Mouse (Mus musculus) hindbrain, embryonic 14.5 days (tissue): ENCODE results near the gene Pfn1. TPM values are rescaled to one million over a fixed set of nuclear protein-coding genes. Genes with fewer than 3 reads are reported as not detected.

Experiments
- ATAC-seq: fragments of 200-750 bp; cut with Nextera tagmentation; 2 replicates; pipeline ENCODE4 v1.8.0; 2017; ENCODE audit warnings: moderate number of reproducible peaks, mild to moderate bottlenecking, moderate TSS enrichment, moderate library complexity; ENCODE audit not compliant: low FRiP score
- DNase-seq: peaks from one replicate; pipeline ENCODE4 v3.0.0-alpha.2; 2015; ENCODE audit warnings: low spot score
- H3K27ac ChIP-seq: fragments of 300-500 bp; sonication (generic); 2 replicates; pipeline ENCODE4 v1.5.1; 2014; ENCODE audit warnings: mild to moderate bottlenecking, moderate library complexity
- H3K27me3 ChIP-seq: fragments of 300-500 bp; sonication (generic); 2 replicates; pipeline ENCODE4 v1.6.1; 2014; ENCODE audit warnings: mild to moderate bottlenecking, low read length, mixed read lengths; ENCODE audit not compliant: control insufficient read depth, insufficient read depth
- H3K36me3 ChIP-seq: fragments of 300-500 bp; sonication (generic); replicated peaks from 2 replicates; pipeline ENCODE4 v1.6.1; 2014; ENCODE audit not compliant: control insufficient read depth, insufficient read depth
- H3K4me1 ChIP-seq: fragments of 300-500 bp; sonication (generic); replicated peaks from 2 replicates; pipeline ENCODE4 v1.6.1; 2014; ENCODE audit warnings: antibody characterized with exemption, low read length, mixed read lengths; ENCODE audit not compliant: control insufficient read depth, insufficient read depth
- H3K4me2 ChIP-seq: fragments of 300-500 bp; sonication (generic); replicated peaks from 2 replicates; pipeline ENCODE4 v1.6.1; 2014; ENCODE audit warnings: mild to moderate bottlenecking, moderate library complexity
- H3K4me3 ChIP-seq: fragments of 300-500 bp; sonication (generic); replicated peaks from 2 replicates; pipeline ENCODE4 v1.5.1; 2014; ENCODE audit warnings: mild to moderate bottlenecking, low read length
- H3K9ac ChIP-seq: fragments of 300-500 bp; sonication (generic); 2 replicates; pipeline ENCODE4 v1.6.1; 2014
- H3K9me3 ChIP-seq: fragments of 300-500 bp; sonication (generic); 2 replicates; pipeline ENCODE4 v1.6.1; 2016; ENCODE audit warnings: low read length; ENCODE audit not compliant: control insufficient read depth
- WGBS: fragments of 180-500 bp; shearing (Covaris S2); extraction: QIAGEN DNeasy Blood & Tissue Kit; methylation state at CpG from one replicate; pipeline ENCODE4 v1.1.7; 2014; 5-methylcytosine and 5-hydroxymethylcytosine counted together
- polyA plus RNA-seq: library from polyadenylated mRNA; unstranded; fragments of >200 nt; fragmentation: Nextera tagmentation; extraction: Ambion mirVana; gene quantifications from 2 replicates; pipeline ENCODE4 v1.2.1, GENCODE M21; 2014

The Pfn1 gene
- polyA plus RNA-seq, 1 experiment from 2014 or later, result 703 TPM

- DNase-seq, result no peak
- ATAC-seq, result peak; percentile 42; the same call in 1 of the 2 replicates
- Histone ChIP-seq H3K36me3 (peaks cover 45% of the 10 kb centered on the region), H3K9me3 (no peaks in the 10 kb centered on the region), H3K4me3 (peak overlapping the region; percentile 71), H3K4me2 (peak overlapping the region; percentile 81), H3K9ac (peak overlapping the region; percentile 64), H3K27me3 (no peaks in the 10 kb centered on the region), H3K27ac (peak overlapping the region; percentile 98), H3K4me1 (peaks cover 22% of the 10 kb centered on the region)
- WGBS, result 1% methylated on average over 15 of the region's 15 CpGs
Measured at GRCm38 (mm10) chr11:70668335-70668770, 13.9 kb upstream of the Pfn1 start.

- Histone ChIP-seq H3K4me1 (peaks cover 22% of the 10 kb centered on the region), H3K9ac (peak overlapping the region; percentile 64), H3K4me3 (peak overlapping the region; percentile 71), H3K27ac (peak overlapping the region; percentile 98), H3K27me3 (no peaks in the 10 kb centered on the region), H3K4me2 (peak overlapping the region; percentile 81), H3K36me3 (peaks cover 47% of the 10 kb centered on the region), H3K9me3 (no peaks in the 10 kb centered on the region)
- ATAC-seq (no peak), DNase-seq (no peak)
- WGBS, result 83% methylated on average over 14 of the region's 14 CpGs
Measured at GRCm38 (mm10) chr11:70667271-70668150, 13.1 kb upstream of the Pfn1 start.

GRCm38 (mm10) chr11:70666687-70667086 is 12.2 kb upstream of the Pfn1 start:
- H3K36me3 ChIP-seq, result peaks cover 49% of the 10 kb centered on the region
- no peak for ATAC-seq

GRCm38 (mm10) chr11:70664741-70665140 is 10.3 kb upstream of the Pfn1 start:
- 95% methylated on average over 9 of the region's 9 CpGs for WGBS
- no peak overlapping the region for H3K9ac ChIP-seq

More at GRCm38 (mm10) chr11:70666687-70667086, 12.2 kb upstream of the Pfn1 start:
- no peak for DNase-seq
- Histone ChIP-seq H3K4me1 (peaks cover 22% of the 10 kb centered on the region), H3K27ac (no peak overlapping the region), H3K4me2 (no peak overlapping the region), H3K4me3 (no peak overlapping the region), H3K9me3 (no peaks in the 10 kb centered on the region), H3K27me3 (no peaks in the 10 kb centered on the region), H3K9ac (no peak overlapping the region)
- 96% methylated on average over 8 of the region's 8 CpGs for WGBS

GRCm38 (mm10) chr11:70663957-70664356 is 9.5 kb upstream of the Pfn1 start:
- DNase-seq (no peak), ATAC-seq (no peak)
- H3K27me3 ChIP-seq, result no peaks in the 10 kb centered on the region
- 93% methylated on average over 6 of the region's 6 CpGs for WGBS
- peaks cover 7% of the 10 kb centered on the region for H3K4me1 ChIP-seq
- H3K9ac ChIP-seq, result no peak overlapping the region
- no peak overlapping the region for H3K4me3 ChIP-seq
- no peaks in the 10 kb centered on the region for H3K9me3 ChIP-seq
- peaks cover 54% of the 10 kb centered on the region for H3K36me3 ChIP-seq
- no peak overlapping the region for H3K4me2 ChIP-seq
- H3K27ac ChIP-seq, result no peak overlapping the region

More at GRCm38 (mm10) chr11:70664741-70665140, 10.3 kb upstream of the Pfn1 start:
- no peak for ATAC-seq
- Histone ChIP-seq H3K4me3 (no peak overlapping the region), H3K4me1 (peaks cover 7% of the 10 kb centered on the region), H3K36me3 (peaks cover 49% of the 10 kb centered on the region), H3K27me3 (no peaks in the 10 kb centered on the region), H3K4me2 (no peak overlapping the region), H3K27ac (no peak overlapping the region), H3K9me3 (no peaks in the 10 kb centered on the region)
- DNase-seq, result no peak

- Histone ChIP-seq H3K36me3 (peaks cover 54% of the 10 kb centered on the region), H3K9me3 (no peaks in the 10 kb centered on the region), H3K4me2 (no peak overlapping the region), H3K27me3 (no peaks in the 10 kb centered on the region), H3K4me3 (no peak overlapping the region), H3K4me1 (peaks cover 6% of the 10 kb centered on the region), H3K9ac (no peak overlapping the region), H3K27ac (no peak overlapping the region)
- DNase-seq, result no peak
- no peak for ATAC-seq
- 94% methylated on average over 8 of the region's 8 CpGs for WGBS
Measured at GRCm38 (mm10) chr11:70663101-70663500, 8.7 kb upstream of the Pfn1 start.

GRCm38 (mm10) chr11:70660571-70660970 is 6.1 kb upstream of the Pfn1 start:
- Histone ChIP-seq H3K4me1 (peaks cover 15% of the 10 kb centered on the region), H3K9ac (no peak overlapping the region), H3K36me3 (peaks cover 48% of the 10 kb centered on the region), H3K4me2 (no peak overlapping the region), H3K9me3 (no peaks in the 10 kb centered on the region), H3K27ac (no peak overlapping the region), H3K4me3 (no peak overlapping the region), H3K27me3 (no peaks in the 10 kb centered on the region)
- no peak for ATAC-seq
- DNase-seq, result no peak
- WGBS, result 85% methylated on average over 8 of the region's 8 CpGs

GRCm38 (mm10) chr11:70658942-70659341 is 4.5 kb upstream of the Pfn1 start:
- Histone ChIP-seq H3K27me3 (no peaks in the 10 kb centered on the region), H3K4me1 (peaks cover 19% of the 10 kb centered on the region), H3K4me3 (no peak overlapping the region), H3K27ac (no peak overlapping the region), H3K9me3 (no peaks in the 10 kb centered on the region), H3K9ac (no peak overlapping the region), H3K36me3 (peaks cover 35% of the 10 kb centered on the region), H3K4me2 (no peak overlapping the region)
- 78% methylated on average over 8 of the region's 8 CpGs for WGBS
- DNase-seq (no peak), ATAC-seq (no peak)

GRCm38 (mm10) chr11:70658521-70658920 is 4.1 kb upstream of the Pfn1 start:
- H3K36me3 ChIP-seq, result peaks cover 31% of the 10 kb centered on the region
- peaks cover 19% of the 10 kb centered on the region for H3K4me1 ChIP-seq
- 90% methylated on average over 5 of the region's 5 CpGs for WGBS
- H3K9ac ChIP-seq, result no peak overlapping the region
- DNase-seq (no peak), ATAC-seq (no peak)
- no peak overlapping the region for H3K4me2 ChIP-seq
- no peaks in the 10 kb centered on the region for H3K27me3 ChIP-seq
- no peaks in the 10 kb centered on the region for H3K9me3 ChIP-seq
- no peak overlapping the region for H3K27ac ChIP-seq
- no peak overlapping the region for H3K4me3 ChIP-seq
